Mouse (Mus musculus) limb, embryonic 14.5 days (tissue): ENCODE results near the gene Wwc1. TPM values are rescaled to one million over a fixed set of nuclear protein-coding genes. Genes with fewer than 3 reads are reported as not detected.

ENCODE experiments used
- ATAC-seq: fragments of 200-750 bp; cut with Nextera tagmentation; 2 replicates; pipeline ENCODE4 v1.8.0; 2017; ENCODE audit warnings: low read depth, moderate number of reproducible peaks, moderate TSS enrichment; ENCODE audit not compliant: low FRiP score
- DNase-seq: peaks from one replicate; pipeline ENCODE4 v3.0.0-alpha.2; 2015; ENCODE audit warnings: low spot score
- H3K27ac ChIP-seq: fragments of 300-500 bp; sonication (generic); replicated peaks from 2 replicates; pipeline ENCODE4 v1.5.1; 2014; ENCODE audit warnings: low read depth, mild to moderate bottlenecking, low read length, moderate library complexity, mixed read lengths
- H3K27me3 ChIP-seq: fragments of 300-500 bp; sonication (generic); 2 replicates; pipeline ENCODE4 v1.6.1; 2014; ENCODE audit warnings: low read length, mixed read lengths; ENCODE audit not compliant: control insufficient read depth, insufficient read depth
- H3K36me3 ChIP-seq: fragments of 300-500 bp; sonication (generic); 2 replicates; pipeline ENCODE4 v1.6.1; 2014; ENCODE audit warnings: mild to moderate bottlenecking, low read length, moderate library complexity, mixed read lengths; ENCODE audit not compliant: control insufficient read depth, insufficient read depth
- H3K4me1 ChIP-seq: fragments of 300-500 bp; sonication (generic); 2 replicates; pipeline ENCODE4 v1.6.1; 2014; ENCODE audit warnings: antibody characterized with exemption, low read length, mixed read lengths; ENCODE audit not compliant: control insufficient read depth, insufficient read depth
- H3K4me2 ChIP-seq: fragments of 300-500 bp; sonication (generic); replicated peaks from 2 replicates; pipeline ENCODE4 v1.6.1; 2014; ENCODE audit warnings: low read depth, mild to moderate bottlenecking, low read length, moderate library complexity; ENCODE audit not compliant: severe bottlenecking
- H3K4me3 ChIP-seq: fragments of 300-500 bp; sonication (generic); replicated peaks from 2 replicates; pipeline ENCODE4 v1.5.1; 2014; ENCODE audit warnings: low read length
- H3K9ac ChIP-seq: fragments of 300-500 bp; sonication (generic); 2 replicates; pipeline ENCODE4 v1.6.1; 2014; ENCODE audit warnings: mild to moderate bottlenecking, low read depth, low read length, moderate library complexity; ENCODE audit not compliant: severe bottlenecking
- H3K9me3 ChIP-seq: fragments of 300-500 bp; sonication (generic); 2 replicates; pipeline ENCODE4 v1.6.1; 2016; ENCODE audit warnings: low read length; ENCODE audit not compliant: control insufficient read depth
- POLR2A ChIP-seq: fragments of 200-500 bp; IDR thresholded peaks from 2 replicates; pipeline ENCODE4 v1.8.0; 2012; ENCODE audit warnings: inconsistent platforms, mild to moderate bottlenecking, moderate library complexity, borderline replicate concordance; ENCODE audit not compliant: insufficient read depth, insufficient read length; ENCODE audit errors: extremely low read depth
- WGBS: fragments of 180-500 bp; shearing (Covaris S2); extraction: QIAGEN DNeasy Blood & Tissue Kit; methylation state at CpG from one replicate; pipeline ENCODE4 v1.1.7; 2014; 5-methylcytosine and 5-hydroxymethylcytosine counted together
- polyA plus RNA-seq, 2 experiments: library from polyadenylated mRNA; depleted of rRNA in 1 of 2; stranded (reverse) in 1 of 2; unstranded in 1 of 2; fragments of >200 nt; fragmentation: Nextera tagmentation in 1 of 2; extraction: Ambion mirVana in 1 of 2; gene quantifications; 2 replicates each; pipeline versions ENCODE4 v1.2.1 to v1.2.3; 2012 to 2014

The Wwc1 gene
- polyA plus RNA-seq, 2 experiments: 5.8 to 13.9 TPM

GRCm38 (mm10) chr11:35916466-35917185 lies 63.7 kb downstream of the Wwc1 start:
- whole genome bisulfite sequencing: 76% methylated on average over 8 of the region's 8 CpGs
- no peak for TF ChIP-seq POLR2A
- peaks cover 3% of the 10 kb centered on the region; the same call in 1 of the 2 replicates for H3K4me1 ChIP-seq
- ATAC-seq (no peak), DNase-seq (no peak)
- H3K9me3 ChIP-seq: no peaks in the 10 kb centered on the region
- no peak overlapping the region for H3K4me3 ChIP-seq
- H3K9ac ChIP-seq: no peak overlapping the region
- H3K36me3 ChIP-seq: no peaks in the 10 kb centered on the region
- H3K4me2 ChIP-seq: no peak overlapping the region
- H3K27ac ChIP-seq: no peak overlapping the region
- no peaks in the 10 kb centered on the region for H3K27me3 ChIP-seq

GRCm38 (mm10) chr11:35915546-35915945 lies 64.8 kb downstream of the Wwc1 start:
- ATAC-seq: no peak
- H3K36me3 ChIP-seq: no peaks in the 10 kb centered on the region
- 66% methylated on average over 8 of the region's 8 CpGs for WGBS

GRCm38 (mm10) chr11:35913418-35914044 lies 66.8 kb downstream of the Wwc1 start:
- H3K4me1 ChIP-seq: no peaks in the 10 kb centered on the region
- TF ChIP-seq POLR2A: no peak
- no peak overlapping the region for H3K27ac ChIP-seq
- no peak overlapping the region for H3K9ac ChIP-seq
- H3K36me3 ChIP-seq: 0 out of 2 replicates have a peak, but pooled peaks cover 2% of the 10 kb centered on the region
- ATAC-seq: no peak
- H3K9me3 ChIP-seq: no peaks in the 10 kb centered on the region
- H3K4me2 ChIP-seq: no peak overlapping the region
- 76% methylated on average over 6 of the region's 6 CpGs for WGBS
- H3K4me3 ChIP-seq: no peak overlapping the region
- no peaks in the 10 kb centered on the region for H3K27me3 ChIP-seq
- no peak for DNase-seq

More at GRCm38 (mm10) chr11:35915546-35915945, 64.8 kb downstream of the Wwc1 start:
- TF ChIP-seq POLR2A: no peak
- no peak for DNase-seq
- Histone ChIP-seq H3K4me2 (no peak overlapping the region), H3K27ac (no peak overlapping the region), H3K4me3 (no peak overlapping the region), H3K27me3 (no peaks in the 10 kb centered on the region), H3K9me3 (no peaks in the 10 kb centered on the region), H3K4me1 (peaks cover 3% of the 10 kb centered on the region; the same call in 1 of the 2 replicates), H3K9ac (no peak overlapping the region)

- DNase-seq: no peak
- no peak for TF ChIP-seq POLR2A
- H3K36me3 ChIP-seq: 0 out of 2 replicates have a peak, but pooled peaks cover 2% of the 10 kb centered on the region
Observed at GRCm38 (mm10) chr11:35904955-35905550, 75.3 kb downstream of the Wwc1 start.

GRCm38 (mm10) chr11:35903079-35903478 lies 77.2 kb downstream of the Wwc1 start:
- Histone ChIP-seq H3K27ac (no peak overlapping the region), H3K4me2 (no peak overlapping the region), H3K27me3 (no peaks in the 10 kb centered on the region), H3K4me3 (no peak overlapping the region), H3K9ac (no peak overlapping the region), H3K36me3 (no peaks in the 10 kb centered on the region), H3K4me1 (no peaks in the 10 kb centered on the region), H3K9me3 (no peaks in the 10 kb centered on the region)
- TF ChIP-seq POLR2A: no peak
- WGBS: 83% methylated on average over 9 of the region's 9 CpGs
- ATAC-seq (no peak), DNase-seq (no peak)

More at GRCm38 (mm10) chr11:35904955-35905550, 75.3 kb downstream of the Wwc1 start:
- no peak overlapping the region for H3K27ac ChIP-seq
- H3K9ac ChIP-seq: no peak overlapping the region
- 83% methylated on average over 7 of the region's 7 CpGs for WGBS
- no peak for ATAC-seq
- H3K4me3 ChIP-seq: no peak overlapping the region
- no peak overlapping the region for H3K4me2 ChIP-seq
- H3K4me1 ChIP-seq: no peaks in the 10 kb centered on the region
- H3K9me3 ChIP-seq: no peaks in the 10 kb centered on the region
- H3K27me3 ChIP-seq: no peaks in the 10 kb centered on the region
